Mouse (Mus musculus): ENCODE data around the gene Itgb2l. TPM values are rescaled to one million over a fixed set of nuclear protein-coding genes. Genes with fewer than 3 reads are reported as not detected.

Itgb2l gene
- total and polyA plus RNA-seq, 2 experiments from 2014 or later = 1.3 TPM; not detected in 1

GRCm38 (mm10) chr16:96372752-96373118 is 70.7 kb downstream of the Itgb2l start:
- no peak overlapping the region for H3K4me3 ChIP-seq (ENCODE audit: low read length)
- ATAC-seq (no peak), DNase-seq (ENCODE audit: low spot score) (no peak)
- no peak for TF ChIP-seq CTCF (IDR thresholded peaks at IDR 0.05; ENCODE audit: low read depth)
- H3K36me3 ChIP-seq (ENCODE audit: insufficient read depth, low read length) = no peaks in the 10 kb centered on the region
- H3K4me1 ChIP-seq (ENCODE audit: insufficient read depth, low read length) = no peaks in the 10 kb centered on the region; the same call in 1 of the 2 replicates
- H3K9ac ChIP-seq (replicated peaks; ENCODE audit: low read length) = no peak overlapping the region
- WGBS = 85% methylated on average over 8 of the region's 8 CpGs
- H3K9me3 ChIP-seq (ENCODE audit: low read length) = no peaks in the 10 kb centered on the region
- no peak overlapping the region for H3K27ac ChIP-seq
- H3K4me2 ChIP-seq (ENCODE audit: low read depth, low read length) = no peak overlapping the region
- no peaks in the 10 kb centered on the region for H3K27me3 ChIP-seq (ENCODE audit: insufficient read depth, low read length)

Other genes with a start within 250 kb of the Itgb2l start
- 0.26 and 16.4 TPM in 2 replicates for gene Sh3bgr, start 243.2 kb downstream of the Itgb2l start, total RNA-seq (2014; rRNA removed)
- gene Sh3bgr, start 243.2 kb downstream of the Itgb2l start, polyA plus RNA-seq (2015; fragmentation: Nextera tagmentation; extraction: Ambion mirVana) = 5.9 and 7.4 TPM in 2 replicates
- gene B3galt5, start 207.8 kb downstream of the Itgb2l start, total RNA-seq (2014; rRNA removed) = 11.3 and 12.4 TPM in 2 replicates
- gene B3galt5, start 207.8 kb downstream of the Itgb2l start, polyA plus RNA-seq (2015; fragmentation: Nextera tagmentation; extraction: Ambion mirVana) = 7.3 and 7.9 TPM in 2 replicates
- 213 and 218 TPM in 2 replicates for gene Pcp4, start 24.0 kb upstream of the Itgb2l start, total RNA-seq (2014; rRNA removed)
- 753 and 804 TPM in 2 replicates for gene Pcp4, start 24.0 kb upstream of the Itgb2l start, polyA plus RNA-seq (2015; fragmentation: Nextera tagmentation; extraction: Ambion mirVana)

Data from hindbrain, postnatal 0 days (tissue).